Mouse (Mus musculus): ENCODE results near the gene Mymk.

DNA sequence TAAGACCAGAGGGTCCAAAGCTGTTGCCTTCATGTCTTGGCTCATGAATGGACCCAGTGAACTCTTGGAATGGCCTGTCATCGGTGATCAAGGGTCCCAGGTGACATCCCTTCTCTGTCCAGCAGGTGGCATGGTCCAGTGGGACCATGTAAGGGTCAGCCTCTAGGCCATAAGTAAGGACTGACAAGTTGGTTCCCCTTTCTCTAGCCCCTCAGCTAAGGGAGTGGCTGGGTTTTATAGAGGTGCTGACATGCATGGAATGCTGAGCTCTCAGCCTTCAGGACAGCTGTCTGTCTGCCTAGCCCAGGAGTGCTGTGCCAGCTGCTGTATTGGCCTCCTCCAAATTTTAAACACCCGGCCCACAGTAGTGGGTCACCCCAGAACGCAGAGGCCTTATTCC, 3.5 kb upstream of the Mymk start:
- TF ChIP-seq POLR2A (IDR thresholded peaks at IDR 0.05; ENCODE audit: borderline replicate concordance, extremely low read depth, low read depth, low read length) (no peak), CTCF (IDR thresholded peaks at IDR 0.05; ENCODE audit: insufficient read depth, low read length) (peak; percentile 92)

Data from lung, adult 2 months (tissue).